Mouse (Mus musculus): Measurements from ENCODE around the gene Plcb4. TPM values are rescaled to one million over a fixed set of nuclear protein-coding genes. Genes with fewer than 3 reads are reported as not detected.
A peak's percentile ranks its signal among the peaks of the same experiment; 100 is the strongest.

Plcb4 gene
- polyA plus RNA-seq, 1 experiment from 2014 or later = 12.4 TPM

DNA sequence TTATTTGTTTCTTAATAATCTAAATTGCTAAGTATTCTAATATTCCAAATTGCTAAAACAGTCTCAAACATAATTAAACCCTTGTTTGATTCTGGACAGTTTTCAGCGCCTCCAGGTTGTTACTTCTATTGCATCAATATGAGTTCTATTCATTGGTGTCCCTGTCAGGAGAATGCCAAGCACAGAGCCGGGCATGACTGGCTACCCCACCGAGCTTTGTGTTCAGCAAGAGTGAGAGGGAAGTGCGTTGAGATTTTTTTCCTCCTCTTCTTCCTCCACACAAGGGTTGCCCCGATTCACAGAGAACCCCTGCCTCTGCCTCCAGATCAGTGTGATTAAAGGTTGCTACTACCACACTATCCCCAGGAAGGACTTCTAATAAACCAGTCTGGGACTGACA, 53.5 kb downstream of the Plcb4 start:
- 39% methylated on average over 5 of the region's 5 CpGs for WGBS
- ATAC-seq (ENCODE audit: insufficient number of reproducible peaks, low FRiP score, low TSS enrichment, low read depth) (no peak), DNase-seq (ENCODE audit: low spot score) (no peak)
- Histone ChIP-seq H3K4me3 (ENCODE audit: low read depth, low read length) (no peak overlapping the region), H3K9ac (ENCODE audit: low read length) (no peak overlapping the region), H3K4me2 (ENCODE audit: low read depth, severe bottlenecking) (no peak overlapping the region), H3K36me3 (ENCODE audit: control insufficient read depth, insufficient read depth, low read length) (no peaks in the 10 kb centered on the region), H3K27me3 (ENCODE audit: control insufficient read depth, insufficient read depth, low read length) (no peaks in the 10 kb centered on the region), H3K9me3 (ENCODE audit: control insufficient read depth, low read length) (no peaks in the 10 kb centered on the region), H3K4me1 (ENCODE audit: control insufficient read depth, insufficient read depth, low read length) (peaks cover 9% of the 10 kb centered on the region), H3K27ac (replicated peaks; ENCODE audit: low read depth, low read length) (no peak overlapping the region)

DNA sequence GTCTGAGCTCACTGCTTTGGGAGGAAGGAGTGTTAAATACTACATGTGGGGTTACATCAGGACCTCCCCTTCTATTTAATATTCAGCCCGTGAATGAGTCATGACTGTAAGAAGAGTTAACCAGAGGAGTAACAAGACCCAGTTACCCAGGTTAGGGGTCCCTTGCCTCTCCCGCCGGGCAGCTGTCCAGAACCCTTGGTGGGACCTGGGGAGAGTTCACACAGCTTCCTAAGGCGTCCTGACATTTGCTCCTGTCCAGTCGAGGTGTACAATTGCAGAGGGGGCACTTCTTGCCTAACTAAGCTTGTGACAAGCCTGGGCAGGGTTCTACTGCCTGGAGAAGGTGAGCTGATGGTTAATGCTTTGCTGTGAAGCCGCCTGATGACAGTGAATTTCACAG, 54.1 kb downstream of the Plcb4 start:
- Histone ChIP-seq H3K27ac (replicated peaks; ENCODE audit: low read depth, low read length) (no peak overlapping the region), H3K9me3 (ENCODE audit: control insufficient read depth, low read length) (no peaks in the 10 kb centered on the region), H3K9ac (ENCODE audit: low read length) (no peak overlapping the region), H3K36me3 (ENCODE audit: control insufficient read depth, insufficient read depth, low read length) (no peaks in the 10 kb centered on the region), H3K4me2 (ENCODE audit: low read depth, severe bottlenecking) (no peak overlapping the region), H3K4me3 (ENCODE audit: low read depth, low read length) (no peak overlapping the region), H3K4me1 (ENCODE audit: control insufficient read depth, insufficient read depth, low read length) (peaks cover 14% of the 10 kb centered on the region), H3K27me3 (ENCODE audit: control insufficient read depth, insufficient read depth, low read length) (no peaks in the 10 kb centered on the region)
- DNase-seq (ENCODE audit: low spot score) = no peak
- WGBS = 52% methylated on average over 6 of the region's 6 CpGs
- no peak for ATAC-seq (ENCODE audit: insufficient number of reproducible peaks, low FRiP score, low TSS enrichment, low read depth)

DNA sequence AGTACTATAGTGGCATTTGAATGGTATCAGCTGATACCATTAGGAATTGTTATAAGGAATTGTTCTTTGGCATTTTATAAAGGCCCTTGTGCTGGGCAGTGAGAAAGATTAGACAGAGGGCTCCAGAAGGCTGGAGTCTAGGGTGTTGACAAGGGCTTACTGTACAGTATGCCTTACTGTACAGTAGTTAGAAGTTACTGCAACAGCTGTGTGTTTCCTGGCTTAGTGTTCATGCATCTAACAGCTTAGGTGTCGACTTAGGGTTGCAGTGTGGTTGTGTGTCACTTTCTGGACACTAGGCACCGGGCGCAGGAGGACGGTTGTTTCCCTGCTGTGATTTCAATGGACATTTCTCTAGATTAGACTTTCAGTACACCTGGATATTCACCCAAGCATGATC, 57.4 kb downstream of the Plcb4 start:
- 85% methylated on average over 4 of the region's 4 CpGs for WGBS
- no peak overlapping the region for H3K9ac ChIP-seq (ENCODE audit: low read length)
- no peak overlapping the region for H3K4me2 ChIP-seq (ENCODE audit: low read depth, severe bottlenecking)
- ATAC-seq (ENCODE audit: insufficient number of reproducible peaks, low FRiP score, low TSS enrichment, low read depth) (no peak), DNase-seq (ENCODE audit: low spot score) (no peak)
- no peaks in the 10 kb centered on the region for H3K27me3 ChIP-seq (ENCODE audit: control insufficient read depth, insufficient read depth, low read length)
- H3K36me3 ChIP-seq (ENCODE audit: control insufficient read depth, insufficient read depth, low read length) = no peaks in the 10 kb centered on the region
- H3K27ac ChIP-seq (replicated peaks; ENCODE audit: low read depth, low read length) = no peak overlapping the region
- no peaks in the 10 kb centered on the region for H3K9me3 ChIP-seq (ENCODE audit: control insufficient read depth, low read length)
- H3K4me3 ChIP-seq (ENCODE audit: low read depth, low read length) = no peak overlapping the region
- peaks cover 14% of the 10 kb centered on the region for H3K4me1 ChIP-seq (ENCODE audit: control insufficient read depth, insufficient read depth, low read length)

DNA sequence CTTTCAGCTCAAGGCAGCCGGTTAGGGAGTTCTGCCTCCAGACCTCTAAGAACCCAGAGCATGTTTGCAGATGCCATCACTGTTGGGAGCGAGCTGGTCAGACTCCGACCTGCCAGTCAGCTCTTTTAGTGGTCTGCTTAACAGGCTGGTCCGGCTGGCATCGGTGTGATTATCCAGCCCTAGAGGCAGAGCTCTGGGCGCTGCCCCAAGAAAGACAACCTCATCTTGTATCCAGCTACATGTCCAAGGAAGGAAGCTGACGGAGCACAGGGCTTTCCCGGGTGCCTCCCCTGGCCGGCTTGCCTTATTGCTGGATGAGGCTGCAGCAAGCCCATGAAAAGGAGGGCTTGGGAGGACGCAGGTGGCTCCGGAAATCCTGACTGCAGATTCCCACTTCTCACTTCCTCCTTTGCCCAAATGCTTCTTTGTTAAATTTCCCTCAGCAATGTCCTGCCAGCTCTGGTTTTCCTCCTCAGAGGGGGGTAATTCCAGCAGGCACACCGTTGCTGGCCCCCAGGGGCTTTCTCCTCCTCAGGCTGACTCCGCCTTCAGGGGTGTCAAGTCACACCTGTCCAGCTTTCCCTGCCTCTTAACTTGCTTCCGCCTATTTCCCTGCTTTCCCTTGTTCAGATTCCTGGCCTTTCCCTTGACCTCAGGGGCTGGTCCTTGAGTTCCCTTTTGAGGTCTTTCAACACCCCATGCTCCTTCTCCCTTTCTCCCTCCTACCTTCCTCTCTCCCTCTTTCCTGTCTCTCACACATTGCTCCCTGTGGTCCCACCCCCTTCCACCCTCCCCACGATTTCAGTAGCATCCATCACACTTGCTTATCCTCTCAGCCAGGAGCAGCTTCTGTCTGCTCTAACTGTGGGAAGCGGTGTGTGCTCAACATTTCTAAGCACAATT, 58.7 kb downstream of the Plcb4 start:
- Histone ChIP-seq H3K27ac (replicated peaks; ENCODE audit: low read depth, low read length) (no peak overlapping the region), H3K36me3 (ENCODE audit: control insufficient read depth, insufficient read depth, low read length) (no peaks in the 10 kb centered on the region), H3K4me1 (ENCODE audit: control insufficient read depth, insufficient read depth, low read length) (peaks cover 7% of the 10 kb centered on the region), H3K4me2 (ENCODE audit: low read depth, severe bottlenecking) (peak overlapping the region; percentile 37), H3K4me3 (ENCODE audit: low read depth, low read length) (no peak overlapping the region), H3K9ac (ENCODE audit: low read length) (0 out of 2 replicates have a peak overlapping the region, but pooled peaks have one; percentile 35), H3K27me3 (ENCODE audit: control insufficient read depth, insufficient read depth, low read length) (no peaks in the 10 kb centered on the region), H3K9me3 (ENCODE audit: control insufficient read depth, low read length) (no peaks in the 10 kb centered on the region)
- DNase-seq (ENCODE audit: low spot score) (peak; percentile 41), ATAC-seq (ENCODE audit: insufficient number of reproducible peaks, low FRiP score, low TSS enrichment, low read depth) (no peak)
- WGBS = 11% methylated on average over 16 of the region's 16 CpGs

DNA sequence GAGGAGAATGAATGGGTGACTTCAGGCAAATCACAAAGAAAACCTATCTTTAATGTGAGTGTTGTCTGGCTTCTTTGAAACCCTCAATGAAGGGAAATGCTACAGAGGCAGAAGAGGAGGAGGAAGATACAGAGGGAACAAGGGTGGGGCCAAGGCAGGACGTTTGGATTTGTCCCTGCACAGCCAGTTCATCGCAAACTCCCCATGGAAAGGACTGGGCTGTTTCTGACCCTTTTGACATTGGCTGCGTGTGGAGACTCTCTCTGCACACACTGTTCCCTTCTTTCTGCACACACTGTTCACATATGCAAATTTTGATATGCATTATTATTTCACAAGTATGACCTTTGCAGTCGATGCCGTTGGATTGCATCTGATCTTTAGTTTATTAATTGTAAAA, 63.3 kb downstream of the Plcb4 start:
- no peaks in the 10 kb centered on the region for H3K9me3 ChIP-seq (ENCODE audit: control insufficient read depth, low read length)
- ATAC-seq (ENCODE audit: insufficient number of reproducible peaks, low FRiP score, low TSS enrichment, low read depth) (no peak), DNase-seq (ENCODE audit: low spot score) (no peak)
- no peaks in the 10 kb centered on the region for H3K27me3 ChIP-seq (ENCODE audit: control insufficient read depth, insufficient read depth, low read length)
- no peak overlapping the region for H3K9ac ChIP-seq (ENCODE audit: low read length)
- H3K27ac ChIP-seq (replicated peaks; ENCODE audit: low read depth, low read length) = no peak overlapping the region
- no peak overlapping the region for H3K4me3 ChIP-seq (ENCODE audit: low read depth, low read length)
- H3K4me2 ChIP-seq (ENCODE audit: low read depth, severe bottlenecking) = no peak overlapping the region
- WGBS = 77% methylated on average over 5 of the region's 5 CpGs
- peaks cover 7% of the 10 kb centered on the region for H3K4me1 ChIP-seq (ENCODE audit: control insufficient read depth, insufficient read depth, low read length)
- no peaks in the 10 kb centered on the region for H3K36me3 ChIP-seq (ENCODE audit: control insufficient read depth, insufficient read depth, low read length)

DNA sequence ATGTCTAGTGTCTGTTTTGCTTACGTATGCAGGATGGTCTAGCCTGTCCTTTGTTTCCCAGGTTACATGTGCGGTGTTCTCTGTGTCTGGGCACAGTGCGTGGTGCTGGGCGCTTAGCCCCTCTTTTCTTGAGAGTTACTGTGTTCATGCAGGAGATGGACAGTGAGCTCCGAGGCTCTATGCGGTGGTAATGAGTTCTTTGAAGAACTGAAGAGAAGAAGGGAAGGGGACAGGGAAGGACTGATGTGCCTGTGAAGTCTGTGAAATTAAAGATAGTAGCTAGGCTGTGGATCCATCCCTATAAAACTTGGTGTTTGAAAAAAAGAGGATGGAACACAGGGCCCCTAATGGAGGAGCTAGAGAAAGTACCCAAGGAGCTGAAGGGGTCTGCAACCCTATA, 64.6 kb downstream of the Plcb4 start:
- H3K4me2 ChIP-seq (ENCODE audit: low read depth, severe bottlenecking) = no peak overlapping the region
- H3K27me3 ChIP-seq (ENCODE audit: control insufficient read depth, insufficient read depth, low read length) = no peaks in the 10 kb centered on the region
- H3K4me3 ChIP-seq (ENCODE audit: low read depth, low read length) = no peak overlapping the region
- no peaks in the 10 kb centered on the region for H3K4me1 ChIP-seq (ENCODE audit: control insufficient read depth, insufficient read depth, low read length)
- ATAC-seq (ENCODE audit: insufficient number of reproducible peaks, low FRiP score, low TSS enrichment, low read depth) (no peak), DNase-seq (ENCODE audit: low spot score) (no peak)
- no peak overlapping the region for H3K9ac ChIP-seq (ENCODE audit: low read length)
- H3K27ac ChIP-seq (replicated peaks; ENCODE audit: low read depth, low read length) = no peak overlapping the region
- no peaks in the 10 kb centered on the region for H3K36me3 ChIP-seq (ENCODE audit: control insufficient read depth, insufficient read depth, low read length)
- no peaks in the 10 kb centered on the region for H3K9me3 ChIP-seq (ENCODE audit: control insufficient read depth, low read length)
- 98% methylated on average over 6 of the region's 6 CpGs for WGBS

DNA sequence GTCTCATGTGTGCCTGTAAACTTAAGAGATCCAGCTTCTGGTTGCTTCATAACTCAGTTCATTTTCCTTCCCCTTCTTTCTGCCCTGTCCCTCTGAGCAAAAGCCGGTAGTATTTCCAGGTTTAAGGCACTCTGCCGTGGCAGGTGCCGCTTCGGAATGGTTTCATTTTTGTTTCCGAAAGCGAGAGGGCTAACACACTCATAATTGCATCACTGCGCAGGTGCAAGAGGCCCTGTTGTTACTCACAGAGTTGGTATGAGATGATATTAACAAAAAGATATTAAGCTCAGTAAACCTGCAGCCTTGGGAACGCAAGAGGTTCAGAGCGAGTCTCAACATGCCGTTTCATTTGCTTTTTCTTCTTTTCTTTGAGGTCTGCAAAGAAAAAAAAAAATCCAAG, 65.7 kb downstream of the Plcb4 start:
- Histone ChIP-seq H3K9me3 (ENCODE audit: control insufficient read depth, low read length) (no peaks in the 10 kb centered on the region), H3K4me3 (ENCODE audit: low read depth, low read length) (no peak overlapping the region), H3K27ac (replicated peaks; ENCODE audit: low read depth, low read length) (no peak overlapping the region), H3K36me3 (ENCODE audit: control insufficient read depth, insufficient read depth, low read length) (no peaks in the 10 kb centered on the region), H3K9ac (ENCODE audit: low read length) (no peak overlapping the region), H3K4me2 (ENCODE audit: low read depth, severe bottlenecking) (no peak overlapping the region), H3K27me3 (ENCODE audit: control insufficient read depth, insufficient read depth, low read length) (no peaks in the 10 kb centered on the region), H3K4me1 (ENCODE audit: control insufficient read depth, insufficient read depth, low read length) (no peaks in the 10 kb centered on the region)
- ATAC-seq (ENCODE audit: insufficient number of reproducible peaks, low FRiP score, low TSS enrichment, low read depth) = no peak
- 92% methylated on average over 10 of the region's 10 CpGs for WGBS
- DNase-seq (ENCODE audit: low spot score) = no peak

DNA sequence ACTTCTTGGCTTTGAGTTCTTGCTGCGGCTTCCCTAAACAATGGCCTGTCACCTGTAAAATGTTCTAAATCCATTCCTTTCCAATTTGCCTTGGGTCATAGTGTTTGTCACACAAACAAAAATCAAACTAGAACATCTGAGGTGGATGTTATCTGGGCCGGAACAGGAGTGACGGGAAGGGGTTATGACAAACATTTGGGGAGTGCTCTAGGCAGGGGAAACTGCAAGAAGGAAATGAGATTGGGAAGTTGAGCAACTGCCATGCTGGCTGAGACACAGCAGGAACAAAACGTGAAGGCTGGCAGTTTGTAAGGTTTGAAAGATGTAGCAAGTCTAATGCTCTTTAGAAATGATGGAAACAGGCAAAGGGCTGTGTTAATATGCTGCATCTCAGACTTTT, 66.6 kb downstream of the Plcb4 start:
- ATAC-seq (ENCODE audit: insufficient number of reproducible peaks, low FRiP score, low TSS enrichment, low read depth) (no peak), DNase-seq (ENCODE audit: low spot score) (no peak)
- no peak overlapping the region for H3K4me3 ChIP-seq (ENCODE audit: low read depth, low read length)
- WGBS = 83% methylated on average over 4 of the region's 4 CpGs
- H3K9me3 ChIP-seq (ENCODE audit: control insufficient read depth, low read length) = no peaks in the 10 kb centered on the region
- H3K36me3 ChIP-seq (ENCODE audit: control insufficient read depth, insufficient read depth, low read length) = no peaks in the 10 kb centered on the region
- H3K4me2 ChIP-seq (ENCODE audit: low read depth, severe bottlenecking) = no peak overlapping the region
- H3K9ac ChIP-seq (ENCODE audit: low read length) = no peak overlapping the region
- no peak overlapping the region for H3K27ac ChIP-seq (replicated peaks; ENCODE audit: low read depth, low read length)
- H3K4me1 ChIP-seq (ENCODE audit: control insufficient read depth, insufficient read depth, low read length) = no peaks in the 10 kb centered on the region
- H3K27me3 ChIP-seq (ENCODE audit: control insufficient read depth, insufficient read depth, low read length) = no peaks in the 10 kb centered on the region

DNA sequence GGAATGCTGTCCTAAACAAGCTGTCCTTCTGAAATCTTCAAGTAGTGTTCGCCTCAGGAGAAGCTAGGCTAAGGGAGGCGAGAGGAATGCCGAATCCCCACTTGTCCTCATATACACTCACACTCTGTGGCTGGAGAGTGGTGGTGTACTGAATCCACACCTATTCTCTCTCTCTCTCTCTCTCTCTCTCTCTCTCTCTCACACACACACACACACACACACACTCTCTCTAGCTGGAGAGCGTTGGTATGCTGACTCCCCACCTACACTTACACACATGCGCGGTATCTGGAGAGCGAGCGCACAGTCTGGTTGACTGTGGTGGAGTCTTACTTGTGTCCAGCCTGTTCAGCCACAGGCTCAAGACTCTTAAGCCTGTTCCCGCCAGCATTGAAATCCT, 68.3 kb downstream of the Plcb4 start:
- H3K36me3 ChIP-seq (ENCODE audit: control insufficient read depth, insufficient read depth, low read length) = no peaks in the 10 kb centered on the region
- H3K4me1 ChIP-seq (ENCODE audit: control insufficient read depth, insufficient read depth, low read length) = no peaks in the 10 kb centered on the region
- H3K9me3 ChIP-seq (ENCODE audit: control insufficient read depth, low read length) = no peaks in the 10 kb centered on the region
- ATAC-seq (ENCODE audit: insufficient number of reproducible peaks, low FRiP score, low TSS enrichment, low read depth) (no peak), DNase-seq (ENCODE audit: low spot score) (no peak)
- no peak overlapping the region for H3K4me3 ChIP-seq (ENCODE audit: low read depth, low read length)
- 84% methylated on average over 9 of the region's 9 CpGs for WGBS
- no peaks in the 10 kb centered on the region for H3K27me3 ChIP-seq (ENCODE audit: control insufficient read depth, insufficient read depth, low read length)
- no peak overlapping the region for H3K4me2 ChIP-seq (ENCODE audit: low read depth, severe bottlenecking)
- no peak overlapping the region for H3K9ac ChIP-seq (ENCODE audit: low read length)
- no peak overlapping the region for H3K27ac ChIP-seq (replicated peaks; ENCODE audit: low read depth, low read length)
